Mouse (Mus musculus) kidney, embryonic 15.5 days (tissue): ENCODE measurements around the gene Hoxb3. TPM values are rescaled to one million over a fixed set of nuclear protein-coding genes. Genes with fewer than 3 reads are reported as not detected.

Source experiments
- ATAC-seq: fragments of 200-750 bp; cut with Nextera tagmentation; replicated peaks from 2 replicates; pipeline ENCODE4 v1.8.0; 2017; ENCODE audit warnings: moderate TSS enrichment; ENCODE audit not compliant: low FRiP score
- H3K27ac ChIP-seq: fragments of 300-500 bp; sonication (generic); 2 replicates; pipeline ENCODE4 v1.5.1; 2015; ENCODE audit warnings: mild to moderate bottlenecking, inconsistent platforms
- H3K27me3 ChIP-seq: fragments of 300-500 bp; sonication (generic); 2 replicates; pipeline ENCODE4 v1.6.1; 2015; ENCODE audit warnings: inconsistent platforms
- H3K36me3 ChIP-seq: fragments of 300-500 bp; sonication (generic); 2 replicates; pipeline ENCODE4 v1.6.1; 2015; ENCODE audit warnings: inconsistent platforms
- H3K4me1 ChIP-seq: fragments of 300-500 bp; sonication (generic); 2 replicates; pipeline ENCODE4 v1.6.1; 2015; ENCODE audit warnings: inconsistent platforms
- H3K4me2 ChIP-seq: fragments of 300-500 bp; sonication (generic); 2 replicates; pipeline ENCODE4 v1.6.1; 2015; ENCODE audit warnings: moderate library complexity, mild to moderate bottlenecking, inconsistent platforms
- H3K4me3 ChIP-seq: fragments of 300-500 bp; sonication (generic); replicated peaks from 2 replicates; pipeline ENCODE4 v1.5.1; 2015; ENCODE audit warnings: mild to moderate bottlenecking, inconsistent platforms
- H3K9ac ChIP-seq: fragments of 300-500 bp; sonication (generic); 2 replicates; pipeline ENCODE4 v1.6.1; 2015; ENCODE audit warnings: mild to moderate bottlenecking, inconsistent platforms
- H3K9me3 ChIP-seq: fragments of 300-500 bp; sonication (generic); replicated peaks from 2 replicates; pipeline ENCODE4 v1.6.1; 2016; ENCODE audit warnings: inconsistent platforms
- WGBS: fragments of 180-500 bp; shearing (Covaris S2); methylation state at CpG from one replicate; pipeline ENCODE4 v1.1.7; 2015; ENCODE audit warnings: mixed read lengths; 5-methylcytosine and 5-hydroxymethylcytosine counted together
- polyA plus RNA-seq: library from polyadenylated mRNA; unstranded; fragments of >200 nt; fragmentation: Nextera tagmentation; extraction: Ambion mirVana; gene quantifications from 2 replicates; pipeline ENCODE4 v1.2.1, GENCODE M21; 2015

The Hoxb3 gene
- polyA plus RNA-seq, 1 experiment from 2014 or later, result 4.5 TPM

DNA sequence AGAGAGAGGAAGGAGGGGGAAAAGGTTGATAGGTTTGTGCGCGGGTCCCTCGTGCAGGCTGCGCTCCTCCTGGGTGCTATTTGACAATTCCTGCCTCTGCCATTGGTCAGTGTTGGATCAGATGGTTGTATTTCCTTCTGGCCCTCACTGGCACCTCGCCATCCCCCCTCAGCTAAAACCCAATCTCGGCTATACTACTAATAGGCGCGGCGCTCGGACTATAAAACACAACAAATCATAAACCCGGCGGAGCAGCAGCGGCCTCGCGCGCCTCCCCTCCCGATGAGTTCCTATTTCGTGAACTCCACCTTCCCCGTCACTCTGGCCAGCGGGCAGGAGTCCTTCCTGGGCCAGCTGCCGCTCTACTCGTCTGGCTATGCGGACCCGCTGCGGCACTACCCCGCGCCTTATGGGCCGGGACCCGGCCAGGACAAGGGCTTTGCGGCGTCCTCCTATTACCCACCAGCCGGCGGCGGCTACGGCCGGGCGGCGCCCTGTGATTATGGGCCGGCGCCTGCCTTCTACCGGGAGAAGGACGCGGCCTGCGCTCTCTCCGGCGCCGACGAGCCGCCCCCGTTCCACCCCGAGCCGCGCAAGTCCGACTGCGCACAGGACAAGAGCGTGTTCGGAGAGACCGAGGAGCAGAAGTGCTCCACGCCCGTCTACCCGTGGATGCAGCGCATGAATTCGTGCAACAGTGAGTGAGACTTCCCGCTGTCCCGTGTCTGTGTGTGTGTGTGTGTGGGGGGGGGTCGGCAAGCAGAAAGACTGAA lies 24.0 kb upstream of the Hoxb3 start:
- Histone ChIP-seq H3K4me2 (peak overlapping the region; percentile 90), H3K36me3 (peaks cover 19% of the 10 kb centered on the region; the same call in 1 of the 2 replicates), H3K9ac (peak overlapping the region; percentile 96), H3K4me1 (peaks cover 75% of the 10 kb centered on the region), H3K4me3 (peak overlapping the region; percentile 80), H3K9me3 (no peaks in the 10 kb centered on the region), H3K27ac (peak overlapping the region; percentile 100), H3K27me3 (no peaks in the 10 kb centered on the region)
- ATAC-seq, result 0 out of 2 replicates have a peak, but pooled peaks have one; percentile 16
- under 1% methylated on average over 66 of the region's 66 CpGs for WGBS

- peak overlapping the region; percentile 80 for H3K4me3 ChIP-seq
- peaks cover 82% of the 10 kb centered on the region for H3K4me1 ChIP-seq
- no peaks in the 10 kb centered on the region for H3K9me3 ChIP-seq
- peak overlapping the region; percentile 96 for H3K9ac ChIP-seq
- WGBS, result 6% methylated on average over 9 of the region's 9 CpGs
- H3K27ac ChIP-seq, result peak overlapping the region; percentile 100
- peak overlapping the region; percentile 90 for H3K4me2 ChIP-seq
- peaks cover 19% of the 10 kb centered on the region; the same call in 1 of the 2 replicates for H3K36me3 ChIP-seq
- no peaks in the 10 kb centered on the region for H3K27me3 ChIP-seq
- no peak for ATAC-seq
Observed at GRCm38 (mm10) chr11:96299781-96300180, 23.3 kb upstream of the Hoxb3 start.

GRCm38 (mm10) chr11:96300354-96301063 lies 22.6 kb upstream of the Hoxb3 start:
- peak overlapping the region; percentile 96 for H3K9ac ChIP-seq
- peak overlapping the region; percentile 100 for H3K27ac ChIP-seq
- peak overlapping the region; percentile 90 for H3K4me2 ChIP-seq
- no peaks in the 10 kb centered on the region for H3K27me3 ChIP-seq
- H3K4me3 ChIP-seq, result peak overlapping the region; percentile 80
- H3K36me3 ChIP-seq, result peaks cover 21% of the 10 kb centered on the region; the same call in 1 of the 2 replicates
- peak; percentile 16; the same call in 1 of the 2 replicates for ATAC-seq
- 12% methylated on average over 33 of the region's 35 CpGs for WGBS
- H3K9me3 ChIP-seq, result no peaks in the 10 kb centered on the region
- H3K4me1 ChIP-seq, result peaks cover 87% of the 10 kb centered on the region

DNA sequence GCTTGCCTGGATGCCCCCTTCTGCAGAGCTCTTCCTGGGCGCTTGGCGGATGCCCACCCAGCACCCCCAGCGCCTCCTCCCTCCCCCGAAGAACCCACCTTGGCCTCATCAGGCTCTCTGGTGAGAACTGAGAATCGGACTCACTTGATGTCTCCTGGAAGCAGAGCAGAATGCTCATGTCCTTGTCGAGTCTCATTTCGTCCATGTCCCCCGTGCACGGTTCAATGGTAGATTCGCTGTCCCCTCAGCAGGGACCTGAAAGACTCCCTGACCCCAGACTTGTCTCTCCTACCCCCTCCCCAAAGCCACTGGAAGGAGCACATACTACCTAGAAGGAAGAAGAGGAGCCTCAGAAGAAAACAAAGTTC lies 22.1 kb upstream of the Hoxb3 start:
- Histone ChIP-seq H3K9ac (peak overlapping the region; percentile 96), H3K27me3 (no peaks in the 10 kb centered on the region), H3K9me3 (no peaks in the 10 kb centered on the region), H3K36me3 (peaks cover 24% of the 10 kb centered on the region; the same call in 1 of the 2 replicates), H3K4me1 (peaks cover 87% of the 10 kb centered on the region), H3K27ac (peak overlapping the region; percentile 100), H3K4me3 (peak overlapping the region; percentile 80), H3K4me2 (peak overlapping the region; percentile 90)
- WGBS, result 25% methylated on average over 10 of the region's 10 CpGs
- no peak for ATAC-seq

GRCm38 (mm10) chr11:96301837-96302236 lies 21.3 kb upstream of the Hoxb3 start:
- H3K4me1 ChIP-seq, result peaks cover 86% of the 10 kb centered on the region

DNA sequence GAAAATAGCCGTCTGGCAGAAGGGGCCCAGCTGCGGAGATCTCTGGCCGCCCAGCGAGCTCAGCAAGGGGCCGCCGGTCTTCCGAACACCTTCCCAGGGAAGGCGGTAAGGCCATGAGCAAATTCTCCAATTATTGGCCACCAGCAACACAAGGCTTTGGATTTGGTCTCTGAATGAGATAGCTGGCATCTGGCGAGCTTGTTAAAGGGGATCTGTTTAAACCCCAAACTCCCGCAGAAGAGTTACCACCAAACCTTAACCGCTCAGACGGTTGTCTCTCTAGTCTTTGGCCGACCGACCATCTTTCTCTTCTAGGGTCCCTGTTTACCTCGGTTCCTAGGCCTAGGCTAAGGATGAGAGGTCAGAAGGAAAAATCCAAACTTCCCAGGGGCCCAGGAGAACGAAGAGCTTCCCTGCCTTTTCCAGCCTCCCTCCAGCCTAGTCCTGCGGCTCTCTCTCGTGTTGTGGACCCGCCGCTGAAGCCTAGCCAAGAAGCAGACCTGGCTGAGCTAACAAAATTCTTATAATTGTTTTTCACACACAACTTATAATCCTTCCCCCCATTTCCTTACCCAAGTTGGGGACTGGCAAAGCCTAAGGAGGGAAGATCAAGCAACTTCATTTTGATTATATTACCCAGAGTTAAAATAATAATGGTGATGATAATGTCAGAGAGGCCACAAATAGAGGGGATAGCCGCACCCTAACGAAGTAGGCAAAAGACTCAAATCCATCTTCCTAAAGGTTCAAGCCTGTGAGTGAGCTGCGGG lies 20.6 kb upstream of the Hoxb3 start:
- H3K9ac ChIP-seq, result peak overlapping the region; percentile 96
- 15% methylated on average over 23 of the region's 23 CpGs for WGBS
- no peaks in the 10 kb centered on the region for H3K27me3 ChIP-seq
- ATAC-seq, result no peak
- no peaks in the 10 kb centered on the region for H3K9me3 ChIP-seq
- peak overlapping the region; percentile 90 for H3K4me2 ChIP-seq
- H3K4me1 ChIP-seq, result peaks cover 85% of the 10 kb centered on the region
- H3K4me3 ChIP-seq, result peak overlapping the region; percentile 80
- peak overlapping the region; percentile 100 for H3K27ac ChIP-seq
- peaks cover 24% of the 10 kb centered on the region; the same call in 1 of the 2 replicates for H3K36me3 ChIP-seq

More at GRCm38 (mm10) chr11:96301837-96302236, 21.3 kb upstream of the Hoxb3 start:
- Histone ChIP-seq H3K4me3 (peak overlapping the region; percentile 80), H3K9ac (peak overlapping the region; percentile 96), H3K27ac (peak overlapping the region; percentile 100), H3K4me2 (peak overlapping the region; percentile 90), H3K9me3 (no peaks in the 10 kb centered on the region), H3K36me3 (peaks cover 24% of the 10 kb centered on the region; the same call in 1 of the 2 replicates), H3K27me3 (no peaks in the 10 kb centered on the region)
- ATAC-seq, result no peak
- WGBS, result 4% methylated on average over 15 of the region's 15 CpGs

- Histone ChIP-seq H3K9ac (peak within 1 kb of the TSS; percentile 96), H3K27ac (peak within 1 kb of the TSS; percentile 100), H3K36me3 (peaks cover 24% of the 10 kb centered on the region; the same call in 1 of the 2 replicates), H3K27me3 (no peaks in the 10 kb centered on the region), H3K9me3 (no peaks in the 10 kb centered on the region), H3K4me3 (peak within 1 kb of the TSS; percentile 80), H3K4me2 (peak within 1 kb of the TSS; percentile 90), H3K4me1 (peaks cover 82% of the 10 kb centered on the region)
- ATAC-seq, result 0 out of 2 replicates have a peak, but pooled peaks have one; percentile 16
- WGBS, result under 1% methylated on average over 69 of the region's 69 CpGs
Observed at GRCm38 (mm10) chr11:96303151-96304099, 19.7 kb upstream of the Hoxb3 start, which contains the start of gene Hoxb5. Gene Hoxb5, plus strand, starts transcription at chr11:96303336.

DNA sequence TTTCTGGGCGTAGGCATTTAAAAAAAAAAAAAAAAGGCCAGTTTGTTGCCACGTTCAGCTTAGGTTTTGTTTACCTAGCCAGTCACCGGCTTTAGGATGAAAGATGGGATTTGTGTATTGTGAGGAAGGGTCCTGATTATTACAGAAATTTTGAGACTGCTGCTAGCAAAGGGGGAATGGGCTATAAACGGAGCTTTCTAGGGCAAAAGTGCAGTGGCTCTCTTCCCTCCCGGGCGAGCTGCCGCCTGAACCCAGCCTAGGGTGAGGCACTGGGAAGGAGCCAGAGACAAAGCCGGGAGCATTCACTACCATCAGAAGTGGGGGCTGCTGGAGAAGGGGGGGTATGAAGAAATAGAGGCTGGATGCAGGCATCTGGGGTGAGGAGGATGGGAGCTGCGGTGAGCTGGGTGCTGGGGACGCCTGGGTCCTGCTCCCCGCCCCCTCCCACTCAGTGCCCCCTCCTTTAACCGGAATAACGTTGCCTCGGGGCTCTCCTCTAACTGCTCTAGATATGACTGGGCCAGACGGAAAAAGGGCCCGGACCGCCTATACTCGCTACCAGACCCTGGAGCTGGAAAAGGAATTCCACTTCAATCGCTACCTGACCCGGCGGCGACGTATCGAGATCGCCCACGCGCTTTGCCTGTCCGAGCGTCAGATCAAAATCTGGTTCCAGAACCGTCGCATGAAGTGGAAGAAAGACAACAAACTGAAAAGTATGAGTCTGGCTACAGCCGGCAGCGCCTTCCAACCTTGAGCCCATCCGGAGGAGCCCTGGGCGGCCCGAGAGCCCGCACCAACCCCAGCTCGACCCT lies 18.5 kb upstream of the Hoxb3 start:
- ATAC-seq, result no peak
- Histone ChIP-seq H3K9ac (peak overlapping the region; percentile 96), H3K36me3 (peaks cover 24% of the 10 kb centered on the region; the same call in 1 of the 2 replicates), H3K27ac (peak overlapping the region; percentile 100), H3K4me1 (peaks cover 85% of the 10 kb centered on the region), H3K4me3 (peak overlapping the region; percentile 80), H3K9me3 (no peaks in the 10 kb centered on the region), H3K27me3 (no peaks in the 10 kb centered on the region), H3K4me2 (peak overlapping the region; percentile 90)
- WGBS, result 12% methylated on average over 38 of the region's 38 CpGs

- 26% methylated on average over 6 of the region's 6 CpGs for WGBS
- Histone ChIP-seq H3K4me2 (peak overlapping the region; percentile 90), H3K9me3 (no peaks in the 10 kb centered on the region), H3K27me3 (no peaks in the 10 kb centered on the region), H3K4me1 (peaks cover 85% of the 10 kb centered on the region), H3K9ac (peak overlapping the region; percentile 96), H3K36me3 (peaks cover 21% of the 10 kb centered on the region; the same call in 1 of the 2 replicates), H3K4me3 (peak overlapping the region; percentile 80), H3K27ac (peak overlapping the region; percentile 100)
- ATAC-seq, result no peak
Observed at GRCm38 (mm10) chr11:96305505-96306182, 17.5 kb upstream of the Hoxb3 start.
